Mouse (Mus musculus): ENCODE measurements around the gene Hibadh. TPM values are rescaled to one million over a fixed set of nuclear protein-coding genes. Genes with fewer than 3 reads are reported as not detected.

The Hibadh gene
- total and polyA plus RNA-seq, 2 experiments: 225 to 308 TPM

DNA sequence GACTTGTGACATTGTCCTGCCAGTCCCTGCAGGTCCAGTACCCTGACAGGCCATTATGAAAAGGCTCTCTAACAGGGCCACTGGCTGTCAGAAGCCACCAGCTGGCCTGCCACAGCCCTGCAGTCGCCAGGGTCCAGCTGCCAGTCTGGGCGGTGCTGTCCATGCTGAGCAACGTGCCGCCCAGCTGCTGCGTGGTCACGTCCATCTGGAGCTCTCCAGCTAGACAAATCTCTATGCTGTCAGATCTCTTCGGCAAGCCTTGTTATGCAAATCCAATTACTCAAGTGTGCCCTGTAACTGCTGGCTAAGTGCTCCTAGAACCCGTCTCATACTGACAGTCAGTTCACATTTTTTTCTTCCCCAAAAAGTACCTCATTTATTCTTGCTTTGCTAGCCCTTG, 55.8 kb downstream of the Hibadh start:
- no peak overlapping the region for H3K4me3 ChIP-seq (ENCODE audit: insufficient read depth, low read depth, low read length)
- no peaks in the 10 kb centered on the region for H3K27me3 ChIP-seq (ENCODE audit: control insufficient read depth, insufficient read depth, low read length)
- H3K9ac ChIP-seq (ENCODE audit: low read depth, low read length): no peak overlapping the region
- DNase-seq (ENCODE audit: extremely low read depth, low read depth, low spot score): peak; percentile 68
- TF ChIP-seq CTCF (IDR thresholded peaks at IDR 0.05; ENCODE audit: low read depth, low read length) (0 out of 2 replicates have a peak, but pooled peaks have one; percentile 10), POLR2A (IDR thresholded peaks at IDR 0.05; ENCODE audit: extremely low read depth, insufficient read depth, low read length) (no peak)
- H3K4me1 ChIP-seq (ENCODE audit: control insufficient read depth, insufficient read depth, low read length): peaks cover 7% of the 10 kb centered on the region; the same call in 1 of the 2 replicates
- peaks cover 13% of the 10 kb centered on the region; the same call in 1 of the 2 replicates for H3K79me2 ChIP-seq (ENCODE audit: control insufficient read depth, insufficient read depth, low read length)
- no peak overlapping the region for H3K27ac ChIP-seq (replicated peaks; ENCODE audit: insufficient read depth, low read depth, low read length)
- peaks cover 4% of the 10 kb centered on the region; the same call in 1 of the 2 replicates for H3K36me3 ChIP-seq (ENCODE audit: control insufficient read depth, insufficient read depth, low read length)
- 60% methylated on average over 8 of the region's 8 CpGs for WGBS

DNA sequence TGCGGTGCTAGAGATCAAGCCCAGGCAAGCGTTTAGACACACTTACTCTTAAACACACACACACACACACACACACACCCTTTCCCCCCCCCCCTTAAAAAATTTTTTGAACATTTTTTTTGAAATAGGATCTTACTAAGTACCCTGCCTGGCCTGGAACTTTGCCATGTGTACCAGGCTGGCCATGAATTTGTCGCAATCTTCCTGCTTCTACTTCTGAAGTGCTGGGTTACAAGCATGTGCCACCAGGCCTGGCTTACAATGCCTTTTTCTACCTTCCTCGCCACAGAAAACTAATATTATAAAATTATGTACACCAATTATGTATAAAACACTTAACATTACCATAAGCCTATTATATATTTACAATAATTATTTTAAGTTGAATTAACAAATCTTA, 59.1 kb downstream of the Hibadh start:
- no peaks in the 10 kb centered on the region for H3K36me3 ChIP-seq (ENCODE audit: control insufficient read depth, insufficient read depth, low read length)
- no peak for DNase-seq (ENCODE audit: extremely low read depth, low read depth, low spot score)
- peaks cover 4% of the 10 kb centered on the region; the same call in 1 of the 2 replicates for H3K4me1 ChIP-seq (ENCODE audit: control insufficient read depth, insufficient read depth, low read length)
- H3K27me3 ChIP-seq (ENCODE audit: control insufficient read depth, insufficient read depth, low read length): no peaks in the 10 kb centered on the region
- no peak overlapping the region for H3K9ac ChIP-seq (ENCODE audit: low read depth, low read length)
- H3K4me3 ChIP-seq (ENCODE audit: insufficient read depth, low read depth, low read length): no peak overlapping the region
- TF ChIP-seq CTCF (IDR thresholded peaks at IDR 0.05; ENCODE audit: low read depth, low read length) (no peak), POLR2A (IDR thresholded peaks at IDR 0.05; ENCODE audit: extremely low read depth, insufficient read depth, low read length) (no peak)
- peaks cover 10% of the 10 kb centered on the region; the same call in 1 of the 2 replicates for H3K79me2 ChIP-seq (ENCODE audit: control insufficient read depth, insufficient read depth, low read length)
- WGBS: 82% methylated on average over 4 of the region's 4 CpGs
- H3K27ac ChIP-seq (replicated peaks; ENCODE audit: insufficient read depth, low read depth, low read length): no peak overlapping the region

DNA sequence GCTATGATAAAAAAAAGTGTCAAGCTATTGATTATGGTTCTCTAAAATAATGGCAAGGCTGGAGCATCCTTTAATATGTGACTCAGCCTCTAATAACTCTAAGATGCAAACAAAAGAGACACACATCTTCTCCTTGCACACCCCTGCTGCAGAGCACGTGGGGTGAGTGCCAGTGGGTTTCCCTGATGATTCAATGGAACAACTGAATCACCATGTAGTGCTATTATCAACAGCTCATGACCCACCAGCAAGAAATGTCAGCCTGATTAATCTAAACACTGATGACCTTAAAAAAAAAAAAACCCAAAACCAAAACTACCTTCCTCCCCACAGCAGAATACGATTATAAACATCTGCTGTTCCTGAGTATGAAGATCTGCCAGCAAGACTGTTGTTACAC, 61.9 kb downstream of the Hibadh start:
- H3K27me3 ChIP-seq (ENCODE audit: control insufficient read depth, insufficient read depth, low read length): no peaks in the 10 kb centered on the region
- H3K4me3 ChIP-seq (ENCODE audit: insufficient read depth, low read depth, low read length): no peak overlapping the region
- no peaks in the 10 kb centered on the region for H3K4me1 ChIP-seq (ENCODE audit: control insufficient read depth, insufficient read depth, low read length)
- H3K79me2 ChIP-seq (ENCODE audit: control insufficient read depth, insufficient read depth, low read length): peaks cover 10% of the 10 kb centered on the region; the same call in 1 of the 2 replicates
- no peaks in the 10 kb centered on the region for H3K36me3 ChIP-seq (ENCODE audit: control insufficient read depth, insufficient read depth, low read length)
- no peak for TF ChIP-seq POLR2A (IDR thresholded peaks at IDR 0.05; ENCODE audit: extremely low read depth, insufficient read depth, low read length)
- H3K27ac ChIP-seq (replicated peaks; ENCODE audit: insufficient read depth, low read depth, low read length): no peak overlapping the region
- no peak for DNase-seq (ENCODE audit: extremely low read depth, low read depth, low spot score)
- H3K9ac ChIP-seq (ENCODE audit: low read depth, low read length): no peak overlapping the region
- 80% methylated on average over 2 of the region's 2 CpGs for WGBS

DNA sequence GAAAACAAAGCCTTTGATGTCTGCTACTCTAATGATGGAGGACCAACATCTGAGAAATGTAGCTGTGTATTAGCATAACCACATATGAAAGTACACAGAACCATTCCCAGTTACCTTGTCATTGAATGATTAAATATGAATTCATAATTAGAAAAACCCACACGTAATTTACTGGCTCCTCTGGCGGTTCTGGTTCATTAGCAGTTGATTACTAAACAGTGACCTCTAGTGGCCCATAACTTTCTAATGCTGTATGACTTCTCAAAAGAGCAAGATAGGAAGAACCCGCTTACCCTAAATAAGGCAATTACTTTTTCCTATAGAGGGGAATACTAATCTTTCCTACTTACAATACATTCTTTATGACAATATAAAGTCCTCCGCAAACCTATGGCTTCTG, 62.9 kb downstream of the Hibadh start:
- H3K79me2 ChIP-seq (ENCODE audit: control insufficient read depth, insufficient read depth, low read length): peaks cover 5% of the 10 kb centered on the region; the same call in 1 of the 2 replicates
- H3K9ac ChIP-seq (ENCODE audit: low read depth, low read length): no peak overlapping the region
- H3K27ac ChIP-seq (replicated peaks; ENCODE audit: insufficient read depth, low read depth, low read length): no peak overlapping the region
- peaks cover 4% of the 10 kb centered on the region for H3K36me3 ChIP-seq (ENCODE audit: control insufficient read depth, insufficient read depth, low read length)
- DNase-seq (ENCODE audit: extremely low read depth, low read depth, low spot score): peak; percentile 55
- no peaks in the 10 kb centered on the region for H3K4me1 ChIP-seq (ENCODE audit: control insufficient read depth, insufficient read depth, low read length)
- no peak overlapping the region for H3K4me3 ChIP-seq (ENCODE audit: insufficient read depth, low read depth, low read length)
- no peaks in the 10 kb centered on the region for H3K27me3 ChIP-seq (ENCODE audit: control insufficient read depth, insufficient read depth, low read length)
- 52% methylated on average over 4 of the region's 4 CpGs for WGBS
- TF ChIP-seq CTCF (IDR thresholded peaks at IDR 0.05; ENCODE audit: low read depth, low read length): peak; percentile 36
- no peak for TF ChIP-seq POLR2A (IDR thresholded peaks at IDR 0.05; ENCODE audit: extremely low read depth, insufficient read depth, low read length)

DNA sequence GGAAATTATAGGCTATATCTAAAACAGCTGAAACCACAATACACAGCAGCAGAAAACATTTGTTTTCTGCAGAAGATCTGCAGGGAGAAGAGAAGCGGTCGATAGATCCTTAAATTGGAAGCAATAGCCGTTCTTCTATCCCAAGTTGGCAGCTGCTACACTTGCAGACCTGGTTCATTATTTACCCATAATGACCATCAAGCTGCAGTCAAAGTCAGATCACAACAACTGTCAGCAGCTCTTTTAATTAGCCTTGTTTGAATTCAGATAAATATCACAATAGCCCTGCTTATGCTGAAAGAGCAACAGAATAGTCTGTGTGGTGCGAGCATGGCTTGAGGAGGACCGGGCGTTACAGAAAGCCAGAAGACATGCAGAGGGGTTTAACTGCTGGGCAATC, 71.5 kb downstream of the Hibadh start:
- 79% methylated on average over 6 of the region's 6 CpGs for WGBS
- TF ChIP-seq CTCF (IDR thresholded peaks at IDR 0.05; ENCODE audit: low read depth, low read length) (no peak), POLR2A (IDR thresholded peaks at IDR 0.05; ENCODE audit: extremely low read depth, insufficient read depth, low read length) (no peak)
- H3K4me1 ChIP-seq (ENCODE audit: control insufficient read depth, insufficient read depth, low read length): no peaks in the 10 kb centered on the region
- H3K27me3 ChIP-seq (ENCODE audit: control insufficient read depth, insufficient read depth, low read length): no peaks in the 10 kb centered on the region
- no peak overlapping the region for H3K4me3 ChIP-seq (ENCODE audit: insufficient read depth, low read depth, low read length)
- H3K9ac ChIP-seq (ENCODE audit: low read depth, low read length): no peak overlapping the region
- peak; percentile 34 for DNase-seq (ENCODE audit: extremely low read depth, low read depth, low spot score)
- peaks cover 7% of the 10 kb centered on the region for H3K36me3 ChIP-seq (ENCODE audit: control insufficient read depth, insufficient read depth, low read length)
- no peak overlapping the region for H3K27ac ChIP-seq (replicated peaks; ENCODE audit: insufficient read depth, low read depth, low read length)
- H3K79me2 ChIP-seq (ENCODE audit: control insufficient read depth, insufficient read depth, low read length): peaks cover 14% of the 10 kb centered on the region; the same call in 1 of the 2 replicates

Measured in liver, adult 2 months (tissue).